Mouse (Mus musculus) neutrophil, adult 5-6 weeks (primary cell): ENCODE measurements around the gene Nfic. TPM values are rescaled to one million over a fixed set of nuclear protein-coding genes. Genes with fewer than 3 reads are reported as not detected.
"Not testable (repeated sequence)": the region's sequence is repeated elsewhere in the genome, so short reads cannot be mapped to it uniquely, and the experiment has no call there.

ENCODE experiments used
- ATAC-seq: fragments of 151-379, 151-347 bp; 2 replicates; pipeline ENCODE4 v1.8.0; 2017; ENCODE audit warnings: mild to moderate bottlenecking, moderate TSS enrichment; ENCODE audit not compliant: insufficient number of reproducible peaks, poor library complexity, low FRiP score, severe bottlenecking; ENCODE audit errors: extremely low read depth
- total RNA-seq: library from RNA; stranded (forward); fragments of 200-1000 nt; gene quantifications from 2 replicates; pipeline ENCODE4 v1.2.3, GENCODE M21; 2017

Nfic gene
- total RNA-seq, 1 experiment from 2014 or later: 8.3 TPM

- ATAC-seq: no peak
Measured at GRCm38 (mm10) chr10:81463531-81463930, 8.1 kb upstream of the Nfic start.

GRCm38 (mm10) chr10:81462917-81463316 lies 7.5 kb upstream of the Nfic start:
- ATAC-seq: no peak

- no peak for ATAC-seq
Measured at GRCm38 (mm10) chr10:81462415-81462804, 7.0 kb upstream of the Nfic start.

GRCm38 (mm10) chr10:81461673-81462414 lies 6.4 kb upstream of the Nfic start:
- ATAC-seq: no peak

- ATAC-seq: no peak
Measured at GRCm38 (mm10) chr10:81460951-81461350, 5.5 kb upstream of the Nfic start.

GRCm38 (mm10) chr10:81460471-81460870 lies 5.0 kb upstream of the Nfic start:
- ATAC-seq: no peak

- no peak for ATAC-seq
Measured at GRCm38 (mm10) chr10:81459399-81459798, 4.0 kb upstream of the Nfic start.

- no peak for ATAC-seq
Measured at GRCm38 (mm10) chr10:81458267-81458666, 2.8 kb upstream of the Nfic start.

GRCm38 (mm10) chr10:81457624-81458023 lies 2.2 kb upstream of the Nfic start:
- no peak for ATAC-seq

- no peak for ATAC-seq
Measured at GRCm38 (mm10) chr10:81456983-81457563, 1.6 kb upstream of the Nfic start.

- no peak for ATAC-seq
Measured at GRCm38 (mm10) chr10:81454106-81454505, 1.3 kb downstream of the Nfic start.

GRCm38 (mm10) chr10:81452947-81453288 lies 2.5 kb downstream of the Nfic start:
- ATAC-seq: no peak

- no peak for ATAC-seq
Measured at GRCm38 (mm10) chr10:81452237-81452946, 3.0 kb downstream of the Nfic start.

- no peak for ATAC-seq
Measured at GRCm38 (mm10) chr10:81451365-81451745, 4.1 kb downstream of the Nfic start.

GRCm38 (mm10) chr10:81450641-81451364 lies 4.6 kb downstream of the Nfic start:
- ATAC-seq: no peak

GRCm38 (mm10) chr10:81450140-81450539 lies 5.3 kb downstream of the Nfic start:
- peak; percentile 90 for ATAC-seq

- not testable (repeated sequence) for ATAC-seq
Measured at GRCm38 (mm10) chr10:81445516-81445915, 9.9 kb downstream of the Nfic start.

- peak; percentile 64; the same call in 1 of the 2 replicates for ATAC-seq
Measured at GRCm38 (mm10) chr10:81441019-81441418, 14.4 kb downstream of the Nfic start.

GRCm38 (mm10) chr10:81435436-81435835 lies 20.0 kb downstream of the Nfic start:
- ATAC-seq: no peak
